Mouse (Mus musculus) spleen, postnatal 14 days (tissue): ENCODE measurements around the gene Tmem268.
A peak's percentile ranks its signal among the peaks of the same experiment; 100 is the strongest.

Experiments used
- DNase-seq, 2 experiments: peaks; one replicate each; pipeline ENCODE4 v3.0.0; 2021 to 2022; ENCODE audit warnings: low spot score in 2 of 2

Gene Tmem268

DNA sequence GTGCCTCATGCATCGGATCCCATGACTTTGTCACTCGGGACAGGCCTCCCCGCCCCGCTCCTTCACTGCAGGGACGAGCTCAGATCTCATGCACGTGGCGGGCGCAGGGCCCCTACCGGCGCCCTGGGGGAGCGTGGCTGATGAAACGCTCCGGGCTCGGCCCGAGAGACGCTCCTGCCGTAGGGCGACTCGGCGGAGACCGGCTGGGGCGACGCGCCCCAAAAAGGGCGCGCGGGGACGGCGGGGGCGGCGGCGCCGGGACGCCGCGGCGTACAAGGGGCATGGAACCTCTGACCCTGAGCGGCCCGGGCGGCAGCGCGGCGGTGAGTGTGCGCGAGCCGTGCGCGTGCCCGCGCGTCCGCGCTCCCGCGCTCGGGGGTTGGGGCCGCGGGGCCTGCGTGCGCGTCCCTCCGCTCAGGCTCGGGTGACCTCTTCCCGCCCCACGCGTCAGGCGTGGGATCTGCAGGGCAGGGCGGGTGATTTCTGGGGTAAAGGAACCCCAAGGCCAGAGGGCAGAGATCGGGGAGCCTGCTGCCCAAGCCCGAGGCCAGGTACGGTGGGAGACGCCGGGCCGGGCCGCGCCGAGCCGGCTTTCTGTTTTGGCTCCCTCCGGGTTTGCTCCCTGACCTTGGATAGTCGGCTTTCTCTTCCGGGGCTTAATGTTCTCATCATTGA is at the start of gene Tmem268:
Tmem268 (plus strand) TSS at position 375 of the 675 bp plus-strand sequence.
- DNase-seq: peak; percentile 50 to 70

DNA sequence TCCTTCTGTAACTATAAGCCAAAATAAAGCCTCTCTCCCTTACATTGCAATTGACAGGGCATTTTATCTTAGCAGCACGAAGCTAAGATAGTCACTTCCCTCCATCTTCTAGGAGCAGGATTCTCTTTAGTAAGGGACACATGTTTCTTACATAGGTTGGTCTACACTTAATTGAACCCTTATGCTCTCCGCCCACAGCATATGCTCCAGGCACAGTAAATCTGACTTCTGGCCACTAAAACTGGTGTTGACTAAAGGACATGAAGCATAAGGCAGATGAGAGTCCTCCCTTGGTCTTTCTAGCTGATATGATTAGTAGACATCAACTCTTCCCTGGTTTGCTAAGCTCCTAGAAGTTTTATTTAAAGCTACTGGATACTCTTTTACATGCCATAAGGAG is 45.7 kb upstream of the Tmem268 start:
- DNase-seq: no peak

DNA sequence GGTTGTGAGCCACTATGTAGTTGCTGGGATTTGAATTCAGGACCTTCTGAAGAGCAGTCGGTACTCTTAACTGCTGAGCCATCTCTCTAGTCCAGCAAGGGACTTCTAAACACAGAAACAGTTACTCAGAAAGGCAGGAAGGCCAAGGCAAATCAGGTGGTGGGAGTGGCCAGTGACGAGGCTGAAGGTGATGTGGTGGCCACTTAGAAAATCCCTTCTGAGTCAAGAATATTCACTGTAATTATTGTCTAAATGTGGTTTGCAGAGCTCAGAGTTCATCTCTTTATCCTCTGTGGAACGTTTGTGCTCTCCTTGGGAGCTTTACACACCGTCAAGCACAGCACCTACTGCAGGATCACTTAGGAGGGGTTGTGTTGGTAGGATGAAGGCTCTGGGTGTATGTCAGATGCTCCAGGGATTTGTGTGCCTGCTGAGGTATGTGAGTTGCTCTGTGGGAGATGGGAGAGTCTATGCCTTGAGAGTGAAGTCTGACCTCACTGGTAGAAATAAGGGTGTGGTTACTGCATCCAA is 44.1 kb upstream of the Tmem268 start:
- DNase-seq: no peak

DNA sequence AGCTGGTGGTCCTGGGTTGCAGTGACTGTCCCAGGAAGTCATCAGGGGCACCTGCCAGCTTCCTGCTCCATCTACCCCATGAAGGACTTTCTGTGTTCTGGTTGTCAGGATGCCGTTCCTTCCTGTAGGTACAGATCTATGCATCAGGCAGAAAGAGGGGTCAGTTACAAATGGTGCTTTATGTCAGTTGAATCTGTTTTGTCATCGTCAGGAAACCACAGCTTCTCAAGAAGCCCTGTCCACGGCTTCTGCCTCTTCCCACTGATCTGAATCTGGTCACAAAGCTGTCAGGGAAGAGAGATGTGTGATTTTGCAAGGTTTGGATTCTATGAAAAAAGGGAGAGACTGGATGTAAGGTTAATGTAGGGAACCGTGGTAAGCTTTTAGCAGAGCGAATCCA is 43.6 kb upstream of the Tmem268 start:
- no peak for DNase-seq

DNA sequence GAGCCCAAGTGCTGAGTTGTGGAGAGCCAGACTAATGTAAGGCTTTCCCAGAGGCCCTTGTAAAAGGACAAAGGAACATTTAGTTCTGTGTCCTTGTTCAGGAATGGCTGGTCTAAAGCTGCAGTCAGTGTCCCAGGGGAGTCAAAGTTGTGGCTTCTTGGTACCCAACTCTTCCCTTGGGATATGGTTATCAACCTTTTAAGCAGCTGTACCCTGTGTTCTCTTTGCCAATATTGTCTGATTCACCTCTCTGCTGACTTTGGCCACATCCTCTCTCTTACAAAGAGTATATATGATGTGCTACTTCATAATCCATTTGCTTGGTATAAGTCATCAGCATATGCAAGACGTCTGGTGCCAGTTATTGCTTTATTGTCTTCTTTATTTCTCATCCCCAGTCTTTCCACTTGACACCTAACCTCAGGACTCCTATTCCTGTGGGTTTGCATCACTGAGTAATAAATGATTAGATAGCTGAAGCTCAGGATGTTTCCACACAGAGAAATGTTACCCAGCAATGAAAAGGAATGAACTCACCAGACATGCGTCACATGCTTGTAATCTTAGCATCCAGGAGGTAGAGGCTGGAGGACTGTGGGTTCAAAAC is 36.7 kb upstream of the Tmem268 start:
- no peak for DNase-seq

DNA sequence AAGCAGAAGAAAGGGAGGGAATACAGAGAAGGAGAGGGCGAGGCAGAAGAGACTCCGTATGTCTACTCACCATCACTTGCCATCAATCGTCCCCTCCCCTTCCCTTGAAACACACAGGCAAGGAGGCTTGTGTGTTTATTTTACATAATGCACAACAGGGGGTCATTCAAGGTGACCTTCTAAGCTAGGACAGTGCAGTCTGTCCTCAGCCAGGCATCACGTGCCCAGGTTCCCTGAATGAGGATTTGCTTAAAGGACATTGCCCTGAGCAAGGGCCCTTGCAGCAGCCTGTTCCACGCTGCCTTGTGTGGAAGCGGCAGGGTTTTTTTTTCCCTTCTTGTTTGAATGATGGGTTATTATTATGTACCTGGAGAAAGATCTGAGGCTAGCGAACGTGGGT is 33.1 kb upstream of the Tmem268 start:
- no peak for DNase-seq

DNA sequence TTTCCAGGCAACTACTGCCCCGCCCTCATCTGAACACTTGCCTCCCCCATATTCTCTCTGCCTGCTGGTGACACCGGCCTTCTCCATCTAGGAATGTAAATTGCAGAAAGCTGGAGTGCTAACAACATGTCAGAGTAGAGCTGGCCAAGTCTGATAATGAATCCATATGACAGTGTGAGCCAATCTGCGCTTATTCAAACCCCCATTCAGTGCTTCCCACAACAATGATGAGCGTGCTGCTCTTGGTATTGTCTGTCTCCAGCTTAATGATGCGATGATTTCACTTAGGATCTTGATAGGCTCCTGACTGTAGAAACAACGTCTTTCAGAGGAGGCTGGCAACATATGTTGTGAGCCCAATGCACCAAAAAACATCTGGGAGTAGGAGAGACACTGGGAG is 29.6 kb upstream of the Tmem268 start:
- DNase-seq: no peak

DNA sequence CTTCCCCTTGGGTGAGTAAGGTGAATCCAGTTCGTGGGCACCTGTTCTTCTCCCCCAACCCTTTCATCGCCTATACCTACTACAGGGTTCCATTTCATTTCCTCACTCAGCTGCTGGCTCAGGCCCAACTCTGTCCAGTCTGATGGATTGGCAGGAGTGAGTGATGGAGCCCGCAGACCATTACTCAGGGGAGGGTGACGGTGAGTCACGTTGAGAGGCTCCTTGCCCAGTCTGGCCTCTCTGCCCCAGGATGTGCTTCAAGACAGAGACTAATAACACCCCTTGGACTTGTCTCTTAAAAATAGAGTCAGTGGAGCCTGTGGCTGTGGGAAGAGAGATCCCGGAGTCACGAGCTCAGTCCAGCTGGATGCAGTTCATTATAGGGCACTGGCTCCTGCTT is 28.2 kb upstream of the Tmem268 start:
- DNase-seq: no peak

DNA sequence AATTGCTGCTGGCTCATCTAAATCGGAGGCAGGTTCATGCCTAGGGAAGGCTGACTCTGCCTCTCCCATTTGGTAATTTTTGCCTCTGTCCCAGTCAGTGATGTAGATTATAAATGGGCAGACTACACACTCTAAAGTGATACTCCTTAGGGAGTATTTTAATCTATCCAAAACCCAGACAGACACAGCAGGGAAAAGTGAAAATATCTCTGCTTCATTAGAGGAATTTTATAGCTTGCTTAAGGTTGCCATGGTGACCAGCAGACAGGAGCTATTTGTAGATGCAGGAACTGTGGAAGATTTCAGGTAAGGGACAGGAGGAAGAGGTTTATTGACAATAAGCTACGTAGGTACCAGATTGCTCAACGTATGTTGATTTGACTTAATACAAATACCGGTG is 21.0 kb upstream of the Tmem268 start:
- no peak for DNase-seq

DNA sequence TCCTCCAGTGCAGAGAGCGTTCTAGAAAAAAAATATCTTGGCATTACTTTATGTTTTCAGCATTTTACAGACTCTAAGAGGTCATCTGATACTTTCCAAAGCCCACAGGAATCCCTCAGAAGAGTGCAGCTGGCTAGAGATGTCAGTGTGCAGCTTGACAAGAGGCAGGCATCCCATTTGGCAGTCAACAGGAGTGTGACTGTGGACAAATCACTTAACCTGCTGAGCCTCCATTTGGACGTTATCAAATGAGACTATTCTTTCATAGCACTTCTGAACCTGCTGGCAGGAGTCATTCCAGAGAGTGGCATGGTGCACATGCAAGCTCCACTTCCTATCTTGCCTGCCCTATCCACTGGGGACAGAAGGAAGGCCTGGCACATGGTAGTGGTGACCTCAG is 16.4 kb upstream of the Tmem268 start:
- no peak for DNase-seq

DNA sequence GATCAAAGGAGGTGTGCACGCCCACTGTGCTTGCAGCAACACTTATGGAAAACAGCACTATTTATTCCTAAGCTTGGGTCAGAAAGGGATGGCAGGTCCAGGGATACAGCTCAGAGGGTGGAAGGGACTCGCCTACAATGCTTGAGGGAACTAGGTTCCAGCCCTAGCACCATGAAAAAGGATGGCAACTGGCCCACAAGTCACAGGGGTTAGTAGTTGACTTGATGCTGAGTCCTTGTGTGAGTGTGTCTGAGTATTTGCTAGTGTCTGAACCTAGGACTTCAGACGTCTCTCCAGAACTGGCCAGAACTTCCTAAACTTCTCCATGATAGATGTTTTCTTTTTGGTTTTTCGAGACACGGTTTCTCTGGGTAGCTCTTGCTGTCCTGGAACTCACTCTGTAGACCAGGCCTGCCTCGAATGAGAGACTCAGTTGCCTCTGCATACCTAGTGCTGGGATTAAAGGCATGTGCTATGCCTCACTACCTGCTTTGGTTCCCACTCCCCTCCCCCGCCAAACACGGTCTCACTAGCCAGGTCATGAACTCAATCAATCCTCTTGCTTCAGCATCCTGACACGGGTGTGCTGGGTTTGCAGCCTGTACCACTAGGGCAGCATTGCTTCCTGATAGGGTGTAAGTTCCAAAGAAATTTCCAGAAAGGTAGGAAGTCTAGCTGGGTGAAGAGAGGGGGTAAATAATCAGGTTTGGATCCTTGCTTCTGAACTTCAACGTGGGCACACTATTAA is 14.7 kb upstream of the Tmem268 start:
- DNase-seq: no peak

DNA sequence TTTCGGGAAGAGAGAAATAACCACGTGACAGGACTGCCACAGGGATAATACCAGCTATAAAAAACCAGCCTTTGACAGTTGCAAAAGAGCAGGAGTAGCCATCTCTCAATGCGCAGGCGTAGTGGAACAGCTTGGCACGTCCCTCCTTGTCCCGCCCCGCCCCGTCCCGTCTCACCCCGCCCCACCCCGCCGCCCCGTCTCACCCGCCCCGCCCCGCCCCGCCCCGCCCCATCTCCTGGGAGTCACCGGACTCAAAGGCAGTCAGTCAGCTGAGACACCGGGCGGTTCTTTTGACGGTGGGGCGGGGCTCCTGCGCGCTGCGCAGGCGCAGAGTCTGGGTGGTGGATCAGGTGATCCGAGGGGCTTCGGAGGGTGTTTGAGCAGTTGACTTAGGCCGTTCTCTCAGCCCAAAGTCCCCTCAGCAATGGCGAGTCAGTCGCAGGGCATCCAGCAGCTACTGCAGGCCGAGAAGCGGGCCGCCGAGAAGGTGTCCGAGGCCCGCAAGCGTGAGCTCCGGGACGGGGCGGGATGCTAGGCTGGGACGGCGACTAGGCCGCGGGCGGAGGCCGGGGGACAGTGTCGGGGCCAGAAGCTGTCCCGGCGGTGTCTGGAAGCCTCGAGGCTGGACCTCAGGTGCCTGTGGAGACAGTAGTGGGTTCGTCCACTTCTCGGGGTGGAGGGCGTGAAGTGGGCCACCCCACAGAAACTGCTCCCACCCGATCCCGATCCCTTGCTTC is 13.9 kb upstream of the Tmem268 start, which contains the start of gene Atp6v1g1:
Atp6v1g1 (plus strand) TSS at position 279 of the 737 bp plus-strand sequence.
- peak; percentile 87 to 88 for DNase-seq

DNA sequence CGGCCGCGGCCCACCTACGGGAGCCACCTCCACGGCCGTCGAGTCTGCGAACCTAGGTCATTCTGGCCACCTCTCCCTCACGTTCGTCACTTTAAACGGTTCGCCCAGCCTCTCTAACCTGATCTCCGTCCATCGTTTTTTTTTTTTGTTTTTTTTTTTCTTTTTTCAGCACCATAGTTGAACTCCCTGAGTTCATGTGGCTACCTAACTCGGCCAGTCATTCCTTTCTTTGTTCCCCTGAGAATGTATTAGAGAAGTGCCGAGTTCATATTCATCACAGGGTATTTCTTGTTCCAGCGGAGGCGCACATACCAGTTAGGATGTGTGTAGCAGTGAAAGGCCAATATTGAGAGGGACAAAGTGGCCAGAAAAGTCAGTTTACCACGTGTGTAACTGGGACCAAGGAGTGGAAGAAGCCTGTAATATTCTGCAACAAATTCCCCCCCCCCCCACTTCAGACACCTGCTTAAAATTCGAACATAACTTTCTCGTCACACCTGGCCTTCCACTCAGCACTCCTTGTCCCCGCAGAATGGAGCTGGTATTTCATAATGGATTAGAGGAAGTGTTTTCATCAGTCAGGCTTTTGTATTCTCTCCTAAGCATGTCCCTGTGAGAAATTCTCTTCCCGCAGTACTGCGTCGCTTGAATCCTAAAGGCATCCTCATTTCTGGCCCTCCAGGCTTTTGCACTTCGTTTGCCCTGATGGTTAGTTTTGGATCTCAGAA is 13.2 kb upstream of the Tmem268 start:
- no peak for DNase-seq

DNA sequence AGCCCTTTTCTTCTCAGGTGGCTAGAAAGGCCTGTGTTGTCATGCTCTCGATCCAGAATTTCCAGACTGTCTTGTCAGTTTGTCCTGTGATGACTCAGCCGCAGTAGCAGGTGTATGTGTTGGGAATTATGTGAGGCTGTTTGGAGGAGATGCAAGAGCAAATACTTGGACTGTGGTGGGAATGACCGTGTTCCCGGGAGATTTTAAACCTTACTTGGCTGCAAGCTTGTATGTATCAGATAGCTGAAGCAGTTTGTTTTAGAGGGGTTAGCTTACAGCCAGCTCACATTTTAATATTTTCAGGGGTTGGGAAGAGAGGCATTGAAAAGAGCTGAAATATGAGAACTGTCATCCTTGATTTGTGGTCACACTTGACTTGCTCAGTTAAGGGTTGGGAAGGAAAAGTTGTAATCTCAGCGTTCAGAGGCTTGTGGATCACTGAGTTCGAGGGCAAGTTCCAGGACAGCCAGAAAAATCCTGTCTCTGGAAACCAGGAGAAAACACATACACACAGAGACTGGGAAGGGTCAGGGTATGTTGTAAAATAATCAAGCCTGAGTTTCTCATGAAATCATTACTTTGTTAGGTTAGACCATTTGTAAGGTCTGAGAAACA is 12.0 kb upstream of the Tmem268 start:
- no peak for DNase-seq

DNA sequence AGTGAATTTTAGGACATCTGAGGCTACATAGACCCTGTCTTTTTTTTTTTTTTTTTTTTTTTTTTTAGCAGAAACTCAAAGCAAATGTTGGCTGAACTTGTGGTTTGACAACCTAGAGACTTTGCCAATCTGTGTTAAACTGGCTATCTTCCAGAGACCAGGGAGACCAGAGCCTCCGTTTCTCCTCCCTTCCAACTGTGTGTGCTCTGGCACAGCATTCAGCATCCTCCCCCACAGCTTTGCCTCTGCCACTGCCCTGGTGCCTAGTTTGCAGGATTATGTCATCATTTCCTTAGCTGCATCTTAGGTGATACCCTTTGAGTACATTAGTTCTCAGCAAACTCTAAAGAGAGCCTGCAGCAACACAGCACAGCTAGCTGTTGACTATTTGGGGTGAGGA is 10.8 kb upstream of the Tmem268 start:
- no peak for DNase-seq

DNA sequence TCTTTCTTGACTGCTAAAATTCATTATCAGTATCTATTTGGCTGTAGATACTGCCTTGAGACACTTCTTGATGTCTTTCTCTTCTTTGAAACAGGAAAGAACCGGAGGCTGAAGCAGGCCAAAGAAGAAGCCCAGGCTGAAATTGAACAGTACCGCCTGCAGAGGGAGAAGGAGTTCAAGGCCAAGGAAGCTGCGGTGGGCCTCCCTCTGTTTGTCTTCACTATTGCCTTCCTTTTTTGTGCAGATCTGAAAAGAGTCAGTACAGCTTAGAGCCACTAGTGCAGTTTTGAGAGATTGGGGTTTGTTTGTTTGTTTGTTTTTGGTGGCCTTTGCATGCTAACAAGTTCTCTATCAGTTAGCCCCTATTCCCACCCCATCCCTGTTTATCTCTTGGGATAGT is 10.1 kb upstream of the Tmem268 start:
- DNase-seq: no peak

DNA sequence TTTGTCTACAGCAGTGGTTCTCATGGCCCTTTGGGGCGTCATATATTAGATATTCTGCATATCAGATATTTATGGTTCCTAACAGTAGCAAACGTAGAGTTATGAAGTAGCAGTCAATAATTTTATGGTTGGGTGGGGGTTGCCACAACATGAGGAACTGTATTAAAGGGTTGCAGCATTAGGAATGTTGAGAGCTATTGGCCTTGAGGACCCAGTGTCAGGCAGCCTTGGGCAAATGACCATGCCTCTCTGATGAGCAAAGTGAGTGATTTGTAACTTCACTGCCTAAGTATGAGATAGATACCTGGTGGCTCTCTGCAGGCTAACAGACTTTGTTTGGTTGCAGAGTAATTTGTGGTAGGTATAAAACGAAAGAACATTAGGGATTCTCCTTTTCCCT is 7.7 kb upstream of the Tmem268 start:
- DNase-seq: no peak

DNA sequence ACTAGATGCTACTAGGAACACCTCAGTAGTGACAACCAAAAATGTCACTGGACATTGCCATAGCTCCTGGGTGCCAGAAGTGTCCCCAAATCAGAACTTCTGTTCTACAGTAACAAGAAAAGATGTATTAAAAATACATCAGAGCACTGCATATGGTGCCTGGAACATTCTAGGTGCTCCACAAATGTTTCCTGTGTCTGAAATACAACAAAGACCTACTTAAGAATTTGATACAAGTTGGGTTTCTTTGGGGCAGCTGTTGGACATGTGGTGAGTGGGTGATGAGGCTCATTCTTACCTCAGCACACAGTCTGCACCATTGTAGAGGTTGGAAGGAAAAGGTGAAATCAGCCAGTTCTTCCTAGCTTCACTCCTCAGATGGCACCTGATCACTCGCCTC is 5.7 kb upstream of the Tmem268 start:
- no peak for DNase-seq

DNA sequence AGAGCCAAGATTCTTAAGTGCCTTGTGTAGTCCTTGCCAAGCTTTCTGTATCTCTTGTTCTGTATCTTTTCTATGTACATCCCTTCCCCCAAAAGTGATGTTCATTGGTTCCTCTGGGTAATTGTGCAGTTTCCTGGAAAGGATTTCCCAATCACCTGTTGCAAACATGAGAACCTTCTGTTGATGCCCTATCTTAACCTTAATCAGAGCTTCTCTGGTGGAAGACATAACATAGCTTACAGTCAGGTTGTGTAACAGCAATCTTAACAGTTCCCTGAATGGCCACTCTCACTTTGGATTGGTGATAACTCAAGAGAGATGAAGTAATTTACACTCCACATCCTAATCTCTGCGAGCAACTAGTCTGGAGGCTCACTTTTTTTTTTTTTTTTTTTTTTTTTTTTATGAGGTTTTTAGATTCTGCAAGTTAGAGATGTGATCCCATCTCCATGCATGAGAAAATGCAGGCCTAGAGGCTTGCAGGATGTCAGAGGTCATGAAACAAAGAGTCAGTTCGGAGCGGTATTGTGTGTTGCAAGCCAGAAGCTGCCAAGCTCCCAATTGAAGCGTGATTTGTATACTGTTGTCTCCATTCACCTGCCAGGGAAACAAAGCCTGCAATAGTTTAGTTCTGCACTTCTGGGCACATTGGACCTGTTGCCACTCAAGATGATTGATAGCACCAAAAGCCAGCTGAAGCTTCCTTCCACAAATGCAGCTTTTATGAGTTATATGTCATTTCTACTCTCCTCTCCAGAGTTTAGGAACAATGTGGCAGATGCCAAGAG is 4.6 kb upstream of the Tmem268 start:
- DNase-seq: no peak

DNA sequence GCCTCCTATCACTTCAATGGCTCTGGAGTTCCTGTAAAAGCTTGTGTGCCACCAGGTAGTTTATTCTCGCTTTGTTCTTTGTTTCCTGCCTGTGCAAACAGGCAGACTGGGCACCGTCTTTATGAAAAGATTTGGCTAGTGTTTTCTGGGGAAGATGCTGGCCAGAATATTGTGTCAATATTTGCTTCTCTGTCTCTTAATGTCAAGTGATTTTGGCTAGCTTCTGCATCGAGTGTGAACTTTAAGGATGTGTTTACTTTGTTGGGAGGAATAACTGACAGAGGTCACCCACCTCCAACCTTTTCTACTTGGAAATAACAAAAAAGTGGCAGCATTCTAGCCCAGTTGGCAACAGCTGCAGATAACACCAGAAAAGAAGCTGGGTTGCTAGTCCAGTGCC is 4.0 kb upstream of the Tmem268 start:
- no peak for DNase-seq
